Mouse (Mus musculus) ES-Bruce4 (cell line): ENCODE results near the gene Ehbp1l1.

Experiments
- CTCF ChIP-seq: IDR thresholded peaks from one replicate; pipeline ENCODE4 v1.8.1; 2011; ENCODE audit warnings: low read depth, low read length
- EP300 ChIP-seq: IDR thresholded peaks from 2 replicates; pipeline ENCODE4 v1.6.1; 2011; ENCODE audit warnings: low read depth, low read length; ENCODE audit not compliant: insufficient read depth
- POLR2A ChIP-seq: IDR thresholded peaks from one replicate; pipeline ENCODE4 v1.8.1; 2011; ENCODE audit warnings: low read length; ENCODE audit not compliant: insufficient read depth

- TF ChIP-seq EP300 (0 out of 2 replicates have a peak, but pooled peaks have one; percentile 5), CTCF (no peak), POLR2A (no peak)
Observed at GRCm38 (mm10) chr19:5695849-5696462, 30.2 kb downstream of the Ehbp1l1 start.
